Mouse (Mus musculus): ENCODE measurements around the gene Cyp2d22.

The Cyp2d22 gene

DNA sequence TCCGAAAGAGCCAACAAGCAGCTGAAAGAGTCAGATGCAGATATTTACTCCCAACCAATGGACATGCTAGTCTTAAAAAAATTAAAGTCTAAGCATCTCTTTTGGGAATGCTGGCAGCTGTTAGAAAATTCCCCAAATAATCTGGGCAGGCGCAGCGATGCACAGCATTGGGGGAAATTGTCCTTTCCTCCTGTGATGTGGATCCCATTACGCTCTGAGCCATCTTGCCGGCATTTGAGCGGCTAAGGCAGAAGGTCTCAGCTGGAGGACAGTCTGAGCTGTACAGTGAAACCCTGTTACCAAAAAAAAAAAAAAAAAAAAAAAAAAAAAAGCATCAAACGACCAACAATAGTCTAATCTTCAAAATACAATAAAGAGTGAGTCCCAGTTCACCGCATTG is 57.9 kb downstream of the Cyp2d22 start:
- in situ Hi-C loops (cut with MboI, MseI), result loop anchor here in 1 of 2 experiments (5.0 kb wide), 1 partner anchor 50 kb away; the partner anchor contains the start of gene Sept3

Measured in T-helper 17 cell (primary cell).